Mouse (Mus musculus) limb, embryonic 11.5 days (tissue): ENCODE measurements around the gene Dab2ip. TPM values are rescaled to one million over a fixed set of nuclear protein-coding genes. Genes with fewer than 3 reads are reported as not detected.

Experiments used
- ATAC-seq: fragments of 200-750 bp; cut with Nextera tagmentation; 2 replicates; pipeline ENCODE4 v1.8.0; 2017; ENCODE audit warnings: low read depth; ENCODE audit not compliant: insufficient number of reproducible peaks, low FRiP score, low TSS enrichment
- DNase-seq: peaks from one replicate; pipeline ENCODE4 v3.0.0-alpha.2; 2015; ENCODE audit warnings: low spot score
- H3K27ac ChIP-seq: fragments of 300-500 bp; sonication (generic); replicated peaks from 2 replicates; pipeline ENCODE4 v1.5.1; 2014; ENCODE audit warnings: low read depth, mild to moderate bottlenecking, low read length
- H3K27me3 ChIP-seq: fragments of 300-500 bp; sonication (generic); 2 replicates; pipeline ENCODE4 v1.6.1; 2014; ENCODE audit warnings: mild to moderate bottlenecking, low read length, mixed read lengths; ENCODE audit not compliant: control insufficient read depth, insufficient read depth
- H3K36me3 ChIP-seq: fragments of 300-500 bp; sonication (generic); 2 replicates; pipeline ENCODE4 v1.6.1; 2014; ENCODE audit warnings: mild to moderate bottlenecking, low read length, moderate library complexity, mixed read lengths; ENCODE audit not compliant: control insufficient read depth, insufficient read depth
- H3K4me1 ChIP-seq: fragments of 300-500 bp; sonication (generic); 2 replicates; pipeline ENCODE4 v1.6.1; 2014; ENCODE audit warnings: low read length, mixed read lengths; ENCODE audit not compliant: control insufficient read depth, insufficient read depth
- H3K4me2 ChIP-seq: fragments of 300-500 bp; sonication (generic); 2 replicates; pipeline ENCODE4 v1.6.1; 2014; ENCODE audit warnings: low read depth, mild to moderate bottlenecking, moderate library complexity; ENCODE audit not compliant: severe bottlenecking
- H3K4me3 ChIP-seq: fragments of 300-500 bp; sonication (generic); 2 replicates; pipeline ENCODE4 v1.5.1; 2014; ENCODE audit warnings: low read depth, low read length
- H3K9ac ChIP-seq: fragments of 300-500 bp; sonication (generic); 2 replicates; pipeline ENCODE4 v1.6.1; 2014; ENCODE audit warnings: mild to moderate bottlenecking, low read length
- H3K9me3 ChIP-seq: fragments of 300-500 bp; sonication (generic); 2 replicates; pipeline ENCODE4 v1.6.1; 2016; ENCODE audit warnings: low read length; ENCODE audit not compliant: control insufficient read depth
- WGBS: fragments of 180-500 bp; shearing (Covaris S2); extraction: QIAGEN DNeasy Blood & Tissue Kit; methylation state at CpG from one replicate; pipeline ENCODE4 v1.1.7; 2014; 5-methylcytosine and 5-hydroxymethylcytosine counted together
- polyA plus RNA-seq: library from polyadenylated mRNA; unstranded; fragments of >200 nt; fragmentation: Nextera tagmentation; extraction: Ambion mirVana; gene quantifications from 2 replicates; pipeline ENCODE4 v1.2.1, GENCODE M21; 2014

Gene Dab2ip
- polyA plus RNA-seq, 1 experiment from 2014 or later = 53.9 TPM

DNA sequence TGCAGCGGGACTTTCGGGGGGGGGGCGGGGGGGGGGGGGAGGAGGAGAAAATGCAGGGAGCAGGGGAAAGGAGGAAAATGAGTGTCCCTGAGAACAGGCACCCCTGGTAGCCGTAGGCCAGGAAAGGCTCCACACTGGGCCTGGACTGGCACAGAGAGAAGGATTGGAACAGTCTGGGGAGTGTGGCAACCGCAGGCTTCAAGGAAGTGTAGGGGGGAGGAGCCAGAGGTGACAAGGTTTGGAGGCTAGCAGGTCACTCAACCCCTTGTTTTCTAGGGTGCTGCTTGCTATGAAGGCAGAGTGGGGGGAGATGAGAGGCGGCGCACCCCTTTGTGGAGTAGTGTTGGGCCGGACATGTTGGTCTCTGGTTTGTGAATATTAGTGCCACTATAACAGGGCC, 71.1 kb downstream of the Dab2ip start:
- no peaks in the 10 kb centered on the region for H3K27me3 ChIP-seq
- H3K9ac ChIP-seq = no peak overlapping the region
- no peaks in the 10 kb centered on the region; the same call in 1 of the 2 replicates for H3K36me3 ChIP-seq
- H3K9me3 ChIP-seq = no peaks in the 10 kb centered on the region
- no peak overlapping the region for H3K4me3 ChIP-seq
- DNase-seq (no peak), ATAC-seq (no peak)
- no peak overlapping the region for H3K4me2 ChIP-seq
- H3K4me1 ChIP-seq = peaks cover 25% of the 10 kb centered on the region
- WGBS = 88% methylated on average over 5 of the region's 8 CpGs
- H3K27ac ChIP-seq = no peak overlapping the region

DNA sequence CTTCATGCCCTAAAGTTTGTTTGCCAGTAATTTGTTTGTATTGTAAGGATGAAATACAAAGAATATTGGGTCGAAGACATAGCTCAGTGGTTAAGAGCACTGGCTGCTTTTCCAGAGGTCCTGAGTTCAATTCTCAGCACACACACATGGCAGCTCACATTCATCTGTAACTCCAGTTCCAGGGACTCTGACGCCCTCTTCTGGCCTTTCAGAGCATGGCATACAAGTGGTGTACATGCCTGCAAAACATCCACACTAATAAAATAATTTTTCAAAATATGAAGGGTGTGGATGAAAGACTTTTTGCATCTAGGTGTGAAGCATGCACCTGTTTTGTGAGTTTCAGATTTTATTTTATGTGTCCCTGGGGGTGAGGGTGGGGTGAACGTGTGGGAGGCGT, 75.3 kb downstream of the Dab2ip start:
- DNase-seq (no peak), ATAC-seq (no peak)
- WGBS = 81% methylated on average over 4 of the region's 4 CpGs
- Histone ChIP-seq H3K27ac (no peak overlapping the region), H3K36me3 (peaks cover 5% of the 10 kb centered on the region; the same call in 1 of the 2 replicates), H3K9me3 (no peaks in the 10 kb centered on the region), H3K4me1 (peaks cover 6% of the 10 kb centered on the region; the same call in 1 of the 2 replicates), H3K27me3 (no peaks in the 10 kb centered on the region), H3K4me3 (no peak overlapping the region), H3K4me2 (no peak overlapping the region), H3K9ac (no peak overlapping the region)

DNA sequence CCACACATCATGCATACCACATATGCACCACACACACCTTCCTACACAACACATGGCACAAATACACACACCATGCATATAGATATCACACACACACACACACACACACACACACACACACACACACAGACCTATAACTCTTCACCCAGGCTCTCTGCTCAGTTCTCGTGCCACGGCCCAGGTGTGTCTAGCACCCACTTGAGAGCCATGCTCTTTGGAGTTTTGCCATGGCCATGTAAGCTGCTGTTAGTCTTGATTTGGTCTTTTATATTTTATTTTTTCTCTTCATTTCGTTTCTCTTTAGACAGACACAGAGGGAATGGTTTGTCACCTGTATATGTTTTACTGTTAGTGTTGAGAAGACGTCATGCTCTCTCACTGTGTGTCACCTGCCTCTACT, 76.9 kb downstream of the Dab2ip start:
- DNase-seq (no peak), ATAC-seq (no peak)
- Histone ChIP-seq H3K27me3 (no peaks in the 10 kb centered on the region), H3K9me3 (no peaks in the 10 kb centered on the region), H3K36me3 (peaks cover 5% of the 10 kb centered on the region), H3K4me3 (no peak overlapping the region), H3K9ac (no peak overlapping the region), H3K27ac (no peak overlapping the region), H3K4me2 (no peak overlapping the region), H3K4me1 (peaks cover 6% of the 10 kb centered on the region; the same call in 1 of the 2 replicates)
- WGBS = 97% methylated on average over 4 of the region's 4 CpGs

DNA sequence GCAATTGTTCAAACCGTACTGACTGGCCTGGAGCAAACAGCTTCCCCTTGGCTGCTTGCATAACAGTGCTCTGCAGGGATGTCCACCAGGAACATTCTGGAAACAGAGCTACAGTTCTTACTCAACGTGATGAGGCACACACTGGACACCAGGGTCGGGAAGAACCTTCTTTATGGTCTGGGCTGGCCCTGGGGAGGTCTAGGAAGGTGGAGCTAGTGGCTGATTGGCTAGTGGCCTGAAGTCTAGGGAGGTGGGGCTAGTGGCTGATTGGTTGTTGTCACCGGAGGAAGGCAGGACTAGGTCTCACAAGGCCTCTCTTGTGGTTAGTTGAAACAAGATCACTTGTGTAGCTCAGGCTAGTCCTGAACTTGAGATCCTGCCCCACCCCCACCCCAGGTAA, 77.5 kb downstream of the Dab2ip start:
- peaks cover 6% of the 10 kb centered on the region; the same call in 1 of the 2 replicates for H3K4me1 ChIP-seq
- no peak for ATAC-seq
- H3K36me3 ChIP-seq = peaks cover 5% of the 10 kb centered on the region
- H3K4me2 ChIP-seq = no peak overlapping the region
- no peak overlapping the region for H3K9ac ChIP-seq
- no peak for DNase-seq
- H3K27me3 ChIP-seq = no peaks in the 10 kb centered on the region
- H3K4me3 ChIP-seq = no peak overlapping the region
- 72% methylated on average over 4 of the region's 4 CpGs for WGBS
- no peak overlapping the region for H3K27ac ChIP-seq
- no peaks in the 10 kb centered on the region for H3K9me3 ChIP-seq

DNA sequence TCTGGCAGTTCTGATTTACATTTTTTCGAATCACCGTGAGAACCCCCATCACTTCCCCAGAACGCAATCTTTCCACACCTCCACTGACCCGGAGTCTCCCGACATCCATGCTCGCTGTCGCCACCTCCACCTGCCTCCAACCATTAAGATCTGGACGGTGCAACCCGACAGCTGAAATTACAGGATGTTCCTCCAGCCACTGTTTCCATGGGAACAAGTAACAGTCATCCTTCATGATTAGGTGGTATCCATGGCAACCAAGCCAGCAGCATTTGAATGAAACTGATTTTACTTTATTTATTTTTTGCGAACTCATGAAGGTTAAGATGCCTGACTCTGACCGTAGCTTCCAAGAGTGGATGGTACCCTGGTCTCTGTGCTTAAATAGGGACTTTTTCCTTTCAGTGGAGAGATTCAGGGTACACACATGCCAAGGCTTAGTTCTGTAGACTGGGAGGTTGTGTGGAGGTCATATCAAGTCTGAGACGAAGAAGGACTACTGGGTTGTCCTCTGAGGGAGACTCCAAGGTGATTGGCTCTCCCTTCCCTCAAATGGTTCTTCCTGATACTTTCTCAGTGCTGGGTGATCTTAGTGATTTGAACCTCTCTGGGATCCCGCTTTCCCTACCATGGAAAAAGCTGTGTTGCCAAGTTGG, 79.9 kb downstream of the Dab2ip start:
- H3K36me3 ChIP-seq = peaks cover 5% of the 10 kb centered on the region
- ATAC-seq (no peak), DNase-seq (no peak)
- H3K27ac ChIP-seq = no peak overlapping the region
- H3K9ac ChIP-seq = no peak overlapping the region
- no peak overlapping the region for H3K4me3 ChIP-seq
- peaks cover 6% of the 10 kb centered on the region; the same call in 1 of the 2 replicates for H3K4me1 ChIP-seq
- WGBS = 89% methylated on average over 13 of the region's 13 CpGs
- H3K9me3 ChIP-seq = no peaks in the 10 kb centered on the region
- no peaks in the 10 kb centered on the region for H3K27me3 ChIP-seq
- H3K4me2 ChIP-seq = no peak overlapping the region

DNA sequence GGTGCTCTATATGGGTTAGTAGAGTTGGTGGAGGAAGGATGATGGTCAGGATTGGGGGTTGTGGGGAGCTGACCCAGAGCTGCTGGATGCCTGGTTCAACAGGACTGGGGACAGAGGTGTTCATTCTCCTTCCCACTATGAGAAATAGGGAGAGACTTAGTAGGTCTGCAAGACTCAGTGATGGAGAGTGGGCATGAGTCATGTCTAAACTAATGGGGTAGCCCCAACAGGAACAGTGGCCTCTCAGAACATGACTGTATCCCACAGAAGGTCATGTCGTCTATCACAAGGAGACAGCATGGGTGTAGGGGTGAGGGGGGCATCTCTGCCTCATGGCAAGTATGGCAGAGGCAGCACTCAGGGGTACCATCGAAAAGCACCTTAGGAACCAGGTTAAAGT, 81.7 kb downstream of the Dab2ip start:
- Histone ChIP-seq H3K27me3 (no peaks in the 10 kb centered on the region), H3K36me3 (peaks cover 6% of the 10 kb centered on the region), H3K9me3 (no peaks in the 10 kb centered on the region), H3K9ac (no peak overlapping the region), H3K27ac (no peak overlapping the region), H3K4me2 (no peak overlapping the region), H3K4me1 (no peaks in the 10 kb centered on the region), H3K4me3 (no peak overlapping the region)
- no peak for ATAC-seq
- no peak for DNase-seq
- WGBS = 96% methylated on average over 2 of the region's 2 CpGs

DNA sequence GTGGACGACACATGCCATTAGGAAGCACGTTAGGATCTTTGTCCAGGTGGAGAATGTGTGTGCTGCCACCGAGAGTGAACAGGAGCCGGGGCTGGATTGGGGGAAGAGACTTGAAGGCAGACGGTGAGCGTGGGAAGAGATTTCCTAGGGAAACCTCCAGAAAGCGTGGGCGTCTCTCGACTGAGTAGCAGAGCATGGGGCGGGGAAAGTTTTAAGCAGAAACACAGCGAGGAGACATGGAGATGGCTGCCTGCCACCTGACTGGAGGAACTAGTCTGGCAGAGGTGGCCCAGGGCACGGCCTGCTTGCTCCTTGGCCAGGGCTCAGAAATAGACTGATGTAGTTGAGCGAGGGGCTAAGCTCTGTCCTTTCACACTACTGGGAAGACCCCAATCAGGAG, 82.5 kb downstream of the Dab2ip start:
- Histone ChIP-seq H3K27ac (no peak overlapping the region), H3K36me3 (peaks cover 9% of the 10 kb centered on the region), H3K4me3 (no peak overlapping the region), H3K9me3 (no peaks in the 10 kb centered on the region), H3K4me2 (no peak overlapping the region), H3K27me3 (no peaks in the 10 kb centered on the region), H3K4me1 (no peaks in the 10 kb centered on the region), H3K9ac (no peak overlapping the region)
- ATAC-seq (no peak), DNase-seq (no peak)
- WGBS = 88% methylated on average over 13 of the region's 13 CpGs

DNA sequence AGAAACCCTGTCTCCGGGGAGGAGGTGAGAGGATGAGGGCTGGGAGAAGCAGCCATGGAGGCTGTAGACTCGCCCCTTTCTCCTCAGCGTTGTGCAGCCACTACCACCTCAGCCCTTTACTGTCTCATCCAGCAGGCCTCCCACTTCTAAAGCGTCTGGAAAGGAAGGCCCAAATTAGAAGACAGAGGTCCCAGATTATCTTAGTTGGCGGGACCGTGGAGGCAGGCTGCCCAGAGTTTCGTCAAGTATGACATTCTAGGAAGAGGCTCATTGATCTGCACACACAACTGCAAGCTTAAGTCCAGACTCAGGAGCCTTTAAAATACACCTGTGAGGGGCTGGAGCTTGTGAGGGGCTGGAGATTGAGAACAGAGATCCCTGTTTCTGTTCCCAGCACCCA, 84.2 kb downstream of the Dab2ip start:
- Histone ChIP-seq H3K4me1 (no peaks in the 10 kb centered on the region), H3K9ac (no peak overlapping the region), H3K4me2 (no peak overlapping the region), H3K27ac (no peak overlapping the region), H3K9me3 (no peaks in the 10 kb centered on the region), H3K4me3 (no peak overlapping the region), H3K36me3 (peaks cover 8% of the 10 kb centered on the region), H3K27me3 (no peaks in the 10 kb centered on the region)
- no peak for DNase-seq
- ATAC-seq = no peak
- 71% methylated on average over 7 of the region's 7 CpGs for WGBS

DNA sequence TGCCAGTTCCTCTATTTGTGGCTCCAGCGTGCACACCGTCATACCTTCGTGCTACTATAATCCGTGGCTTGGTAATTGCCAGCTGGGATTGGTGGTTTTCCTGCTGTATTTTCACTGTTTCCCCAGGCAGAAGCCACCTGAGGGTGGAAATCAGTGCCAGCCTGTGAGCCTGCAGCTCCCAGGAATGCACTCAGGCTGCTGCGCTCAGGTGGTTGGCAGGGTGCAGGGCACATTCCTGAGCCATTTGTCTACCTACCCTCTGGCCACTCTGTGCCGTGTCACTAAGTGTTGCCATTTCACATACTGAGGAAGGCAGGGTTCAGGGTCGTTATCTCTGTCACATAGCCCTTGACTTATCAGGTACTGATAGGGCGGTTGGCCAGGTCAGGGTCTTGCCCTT, 88.5 kb downstream of the Dab2ip start:
- Histone ChIP-seq H3K27ac (no peak overlapping the region), H3K4me3 (no peak overlapping the region), H3K4me2 (no peak overlapping the region), H3K9me3 (no peaks in the 10 kb centered on the region), H3K27me3 (no peaks in the 10 kb centered on the region), H3K4me1 (peaks cover 9% of the 10 kb centered on the region), H3K36me3 (peaks cover 6% of the 10 kb centered on the region; the same call in 1 of the 2 replicates), H3K9ac (no peak overlapping the region)
- 85% methylated on average over 8 of the region's 8 CpGs for WGBS
- ATAC-seq (no peak), DNase-seq (no peak)
